Mouse (Mus musculus): ENCODE measurements around the gene Spink2. TPM values are rescaled to one million over a fixed set of nuclear protein-coding genes. Genes with fewer than 3 reads are reported as not detected.

Gene Spink2
- polyA plus RNA-seq (2017; shearing (Covaris generic)) = not detected

DNA sequence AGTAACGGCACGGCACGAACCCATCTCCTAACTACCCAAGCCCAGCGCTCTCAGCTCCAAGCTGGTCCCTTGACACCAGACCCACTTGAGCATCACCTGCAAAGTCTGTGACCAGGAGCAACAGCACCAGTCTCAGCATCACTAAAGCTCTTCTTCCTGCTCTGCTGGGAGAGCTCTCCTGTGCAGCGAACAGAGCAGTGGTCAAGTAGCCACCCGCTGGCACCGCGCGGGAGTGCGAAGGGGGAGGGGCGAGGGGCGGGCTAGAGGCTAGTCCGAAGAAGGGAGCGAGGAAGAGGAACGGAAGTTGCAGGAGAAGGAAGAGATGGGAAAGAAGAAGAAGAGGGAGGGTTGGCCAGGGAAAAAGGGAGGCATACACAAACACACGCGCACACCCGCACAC lies at the start of gene Spink2:
Gene Spink2, minus strand, starts transcription at position 236 of the 400 bp plus-strand sequence.

Other genes with a start within 250 kb of the Spink2 start
- 90.4 TPM for gene Srp72, start 236.8 kb downstream of the Spink2 start, polyA plus RNA-seq (2017; shearing (Covaris generic))
- not detected for gene Arl9, start 207.4 kb downstream of the Spink2 start, polyA plus RNA-seq (2017; shearing (Covaris generic))
- not detected for gene Thegl, start 195.4 kb downstream of the Spink2 start, polyA plus RNA-seq (2017; shearing (Covaris generic))
- gene Hopx, start 96.3 kb downstream of the Spink2 start, polyA plus RNA-seq (2017; shearing (Covaris generic)) = 42.1 TPM
- 26.2 TPM for gene Rest, start 54.0 kb upstream of the Spink2 start, polyA plus RNA-seq (2017; shearing (Covaris generic))
- gene Noa1, start 98.6 kb upstream of the Spink2 start, polyA plus RNA-seq (2017; shearing (Covaris generic)) = 26.8 TPM
- 43.4 TPM for gene Polr2b, start 98.7 kb upstream of the Spink2 start, polyA plus RNA-seq (2017; shearing (Covaris generic))
- gene Igfbp7, start 196.6 kb upstream of the Spink2 start, polyA plus RNA-seq (2017; shearing (Covaris generic)) = not detected

All from naive thymus-derived CD4-positive, alpha-beta T cell, adult 5 months (primary cell).